Mouse (Mus musculus) splenic B cell, adult 2 months (primary cell): ENCODE measurements around the gene Capzb.
A peak's percentile ranks its signal among the peaks of the same experiment; 100 is the strongest.

ENCODE experiments used
- DNase-seq: peaks from one replicate; pipeline ENCODE4 v3.0.0-alpha.2; 2011; ENCODE audit warnings: low read depth, low spot score
- H3K27me3 ChIP-seq: 2 replicates; pipeline ENCODE4 v1.6.1; 2012; ENCODE audit warnings: mild to moderate bottlenecking, low read length, moderate library complexity, mixed read lengths; ENCODE audit not compliant: control insufficient read depth, poor library complexity, insufficient read depth, severe bottlenecking
- H3K36me3 ChIP-seq: 2 replicates; pipeline ENCODE4 v1.6.1; 2012; ENCODE audit warnings: mild to moderate bottlenecking, low read length, moderate library complexity, mixed read lengths; ENCODE audit not compliant: control insufficient read depth, poor library complexity, insufficient read depth, severe bottlenecking

Gene Capzb

GRCm38 (mm10) chr4:139192499-139193175, at the start of gene Capzb:
TSS of gene Capzb (plus strand) at chr4:139192899.
- DNase-seq = peak; percentile 98
- Histone ChIP-seq H3K27me3 (no peaks in the 10 kb centered on the region), H3K36me3 (no peaks in the 10 kb centered on the region)

- no peaks in the 10 kb centered on the region for H3K27me3 ChIP-seq
- no peak for DNase-seq
- H3K36me3 ChIP-seq = no peaks in the 10 kb centered on the region
Observed at GRCm38 (mm10) chr4:139142985-139143384, 49.7 kb upstream of the Capzb start.

GRCm38 (mm10) chr4:139144577-139144976, 48.1 kb upstream of the Capzb start:
- no peaks in the 10 kb centered on the region for H3K36me3 ChIP-seq
- no peaks in the 10 kb centered on the region for H3K27me3 ChIP-seq
- no peak for DNase-seq

DNA sequence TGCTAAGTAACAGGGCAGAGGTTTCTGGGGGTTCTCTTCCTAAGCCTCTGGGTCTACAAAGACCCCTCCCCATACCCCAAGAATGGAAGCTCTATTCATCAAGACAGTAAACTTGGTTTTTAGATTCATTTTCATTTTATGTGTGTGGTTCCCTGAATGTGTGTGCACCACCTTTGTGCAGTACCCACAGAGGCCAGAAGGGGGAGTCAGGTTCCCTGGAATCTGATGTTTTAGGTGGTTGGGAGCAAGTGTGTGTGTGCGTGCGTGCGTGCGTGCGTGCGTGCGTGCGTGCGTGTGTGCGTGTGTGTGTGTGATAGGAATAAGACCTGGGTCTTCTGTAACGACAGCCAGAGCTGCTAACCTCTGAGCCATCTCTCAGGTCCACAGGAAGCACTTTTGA, 47.5 kb upstream of the Capzb start:
- peak; percentile 53 for DNase-seq
- no peaks in the 10 kb centered on the region for H3K27me3 ChIP-seq

GRCm38 (mm10) chr4:139146760-139147159, 45.9 kb upstream of the Capzb start:
- no peak for DNase-seq
- Histone ChIP-seq H3K36me3 (no peaks in the 10 kb centered on the region), H3K27me3 (no peaks in the 10 kb centered on the region)

More for the DNA sequence above, 47.5 kb upstream of the Capzb start:
- H3K36me3 ChIP-seq = no peaks in the 10 kb centered on the region

GRCm38 (mm10) chr4:139151370-139151769, 41.3 kb upstream of the Capzb start:
- DNase-seq = no peak
- H3K36me3 ChIP-seq = no peaks in the 10 kb centered on the region
- H3K27me3 ChIP-seq = no peaks in the 10 kb centered on the region

GRCm38 (mm10) chr4:139154576-139155307, 38.0 kb upstream of the Capzb start:
- Histone ChIP-seq H3K36me3 (no peaks in the 10 kb centered on the region), H3K27me3 (no peaks in the 10 kb centered on the region)
- DNase-seq = no peak

DNA sequence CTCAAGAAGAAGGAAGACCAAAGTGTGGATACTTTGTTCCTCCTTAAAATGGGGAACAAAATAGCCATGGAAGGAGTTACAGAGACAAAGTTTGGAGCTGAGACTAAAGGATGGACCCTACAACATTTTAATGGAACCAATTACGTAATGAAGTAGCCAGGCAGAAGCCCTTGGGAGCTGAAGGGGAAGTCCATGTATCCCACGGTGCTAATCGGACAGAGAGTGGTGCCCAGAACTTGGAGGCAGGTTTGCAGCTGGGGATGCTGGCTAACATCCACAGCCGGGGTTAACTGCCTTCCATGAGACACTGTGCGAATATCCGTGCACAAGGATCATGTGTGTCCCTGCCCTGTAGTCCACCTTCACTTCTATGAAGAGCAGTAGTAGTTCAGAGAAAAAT, 36.2 kb upstream of the Capzb start:
- DNase-seq = no peak
- Histone ChIP-seq H3K27me3 (no peaks in the 10 kb centered on the region), H3K36me3 (no peaks in the 10 kb centered on the region)

GRCm38 (mm10) chr4:139158350-139158749, 34.3 kb upstream of the Capzb start:
- H3K36me3 ChIP-seq = no peaks in the 10 kb centered on the region
- H3K27me3 ChIP-seq = no peaks in the 10 kb centered on the region
- no peak for DNase-seq

GRCm38 (mm10) chr4:139161076-139161475, 31.6 kb upstream of the Capzb start:
- no peak for DNase-seq
- H3K36me3 ChIP-seq = no peaks in the 10 kb centered on the region
- H3K27me3 ChIP-seq = no peaks in the 10 kb centered on the region

- DNase-seq = no peak
- Histone ChIP-seq H3K36me3 (no peaks in the 10 kb centered on the region), H3K27me3 (no peaks in the 10 kb centered on the region)
Observed at GRCm38 (mm10) chr4:139164082-139164481, 28.6 kb upstream of the Capzb start.

DNA sequence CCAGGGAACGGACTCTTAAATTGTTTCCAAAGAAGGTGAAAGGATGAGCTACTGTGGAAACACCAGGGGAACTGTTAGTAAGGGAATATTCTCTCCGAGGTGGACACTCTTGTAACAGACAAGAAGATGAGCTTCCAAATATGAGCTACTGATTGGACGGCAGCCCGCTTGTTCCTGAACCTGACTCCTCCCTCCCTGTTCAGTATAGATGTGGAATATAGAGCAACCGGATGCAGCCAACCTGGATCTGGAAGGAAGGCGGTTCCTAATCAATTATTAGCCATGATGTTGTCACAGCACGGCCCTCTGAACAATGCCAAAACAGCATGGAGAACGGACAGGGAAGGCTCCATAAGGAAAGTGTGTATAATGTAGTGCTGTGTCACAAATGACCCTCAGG, 27.4 kb upstream of the Capzb start:
- Histone ChIP-seq H3K27me3 (no peaks in the 10 kb centered on the region), H3K36me3 (no peaks in the 10 kb centered on the region)
- DNase-seq = no peak

DNA sequence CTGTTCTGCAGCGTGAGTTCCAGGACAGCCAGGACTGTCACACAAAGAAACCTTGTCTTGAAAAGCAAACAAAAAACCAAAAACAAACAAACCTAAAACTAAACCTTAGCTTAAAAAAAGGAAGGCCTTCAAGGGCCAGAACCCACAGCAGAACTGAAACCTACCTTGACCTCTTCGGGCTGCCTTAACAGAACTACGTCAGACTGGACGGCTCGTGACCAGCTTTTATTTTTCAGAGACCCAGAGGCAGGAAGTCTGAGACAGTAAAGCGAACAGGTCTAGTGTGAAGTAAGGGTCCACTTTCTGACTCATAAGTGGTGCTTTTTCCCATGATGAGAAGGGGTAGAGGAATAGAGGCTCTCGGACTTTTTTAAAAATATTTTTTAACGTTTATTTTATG, 26.5 kb upstream of the Capzb start:
- peak; percentile 85 for DNase-seq
- H3K27me3 ChIP-seq = no peaks in the 10 kb centered on the region
- no peaks in the 10 kb centered on the region for H3K36me3 ChIP-seq

DNA sequence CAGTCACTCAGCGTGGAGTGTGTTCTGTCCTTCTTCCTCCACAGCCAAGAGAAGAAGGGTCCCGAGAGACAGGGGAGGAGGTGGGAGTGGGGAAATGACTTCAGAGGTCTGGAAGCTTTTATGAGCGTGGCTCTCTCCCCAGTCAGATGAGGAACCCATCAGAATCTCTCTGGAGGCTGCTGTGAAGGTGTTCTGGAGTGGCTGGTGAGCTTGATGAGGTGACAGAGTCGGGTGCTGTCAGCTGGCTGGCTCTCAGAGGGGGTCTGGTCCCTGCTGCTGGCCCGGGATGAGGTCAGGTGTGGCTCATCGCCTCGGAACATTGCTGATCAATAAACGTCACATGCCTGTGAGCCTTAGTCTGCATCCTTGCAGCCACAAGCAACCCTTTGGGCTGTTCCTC, 25.6 kb upstream of the Capzb start:
- H3K36me3 ChIP-seq = no peaks in the 10 kb centered on the region
- DNase-seq = no peak
- H3K27me3 ChIP-seq = no peaks in the 10 kb centered on the region

- Histone ChIP-seq H3K36me3 (no peaks in the 10 kb centered on the region), H3K27me3 (no peaks in the 10 kb centered on the region)
- DNase-seq = peak; percentile 88
Observed at GRCm38 (mm10) chr4:139168985-139169747, 23.5 kb upstream of the Capzb start.
